Comparison of ENCODE assay signal across 8 mouse cellular contexts in genomic region chr13:67421207-67421857, GRCm38 (mm10). TPM values are rescaled to one million over a fixed set of nuclear protein-coding genes. Genes with fewer than 3 reads are reported as not detected.
DNase-seq lines count a peak whose midpoint lies in the region; ATAC-seq and TF ChIP-seq lines count a peak whose summit lies in the region.

Gene Zfp459 (minus strand): TSS chr13:67421418.

- H3K4me3 ChIP-seq in cortical plate, adult 2 months (ENCODE audit: insufficient read depth, low read length): peak within 1 kb of the TSS; percentile 81
- peak within 1 kb of the TSS; percentile 58 for H3K4me3 ChIP-seq in heart, embryonic 12.5 days
- peak within 1 kb of the TSS; percentile 63 for H3K4me3 ChIP-seq in kidney, embryonic 16.5 days (ENCODE audit: low read length)
- H3K4me3 ChIP-seq in liver, embryonic 12.5 days: peak within 1 kb of the TSS; percentile 63
- peak within 1 kb of the TSS; percentile 49 for H3K4me3 ChIP-seq in stomach, embryonic 14.5 days (ENCODE audit: low read depth, low read length)

- peak within 1 kb of the TSS; percentile 60 for H3K9ac ChIP-seq in heart, embryonic 12.5 days
- peak within 1 kb of the TSS; percentile 67 for H3K9ac ChIP-seq in kidney, embryonic 16.5 days (replicated peaks; ENCODE audit: low read length)
- peak within 1 kb of the TSS; percentile 52 for H3K9ac ChIP-seq in liver, embryonic 12.5 days
- peak within 1 kb of the TSS; percentile 55 for H3K9ac ChIP-seq in stomach, embryonic 14.5 days (replicated peaks; ENCODE audit: low read depth, low read length)

- TF ChIP-seq POLR2A in cortical plate, adult 2 months (IDR thresholded peaks at IDR 0.05; ENCODE audit: extremely low read depth, insufficient read depth, low read length): no peak

- no peak within 1 kb of the TSS for H3K27ac ChIP-seq in cortical plate, adult 2 months (ENCODE audit: insufficient read depth, low read length)
- H3K27ac ChIP-seq in heart, embryonic 12.5 days (ENCODE audit: poor library complexity, severe bottlenecking): no peak within 1 kb of the TSS
- H3K27ac ChIP-seq in kidney, embryonic 16.5 days (ENCODE audit: low read length): no peak within 1 kb of the TSS
- no peak within 1 kb of the TSS for H3K27ac ChIP-seq in liver, embryonic 12.5 days
- H3K27ac ChIP-seq in stomach, embryonic 14.5 days (ENCODE audit: low read length): no peak within 1 kb of the TSS

- ATAC-seq in heart, embryonic 12.5 days (ENCODE audit: insufficient number of reproducible peaks, low FRiP score): peak; percentile 81
- peak; percentile 92 for ATAC-seq in kidney, embryonic 16.5 days (ENCODE audit: low FRiP score, low TSS enrichment)
- peak; percentile 77 for ATAC-seq in liver, embryonic 12.5 days
- ATAC-seq in stomach, embryonic 14.5 days (ENCODE audit: insufficient number of reproducible peaks, insufficient read depth, low FRiP score, low read depth): peak; percentile 90

- no peaks in the 10 kb centered on the region for H3K36me3 ChIP-seq in heart, embryonic 12.5 days
- H3K36me3 ChIP-seq in kidney, embryonic 16.5 days (ENCODE audit: insufficient read depth, low read length): no peaks in the 10 kb centered on the region
- no peaks in the 10 kb centered on the region for H3K36me3 ChIP-seq in liver, embryonic 12.5 days
- H3K36me3 ChIP-seq in stomach, embryonic 14.5 days (ENCODE audit: control insufficient read depth, insufficient read depth, low read length): no peaks in the 10 kb centered on the region

- WGBS in heart, embryonic 12.5 days: 3% methylated on average over 22 of the region's 22 CpGs
- WGBS in kidney, embryonic 16.5 days: under 1% methylated on average over 22 of the region's 22 CpGs
- WGBS in liver, embryonic 12.5 days (ENCODE audit: insufficient replicate concordance): 3% methylated on average over 22 of the region's 22 CpGs
- 2% methylated on average over 22 of the region's 22 CpGs for WGBS in stomach, embryonic 14.5 days

- H3K27me3 ChIP-seq in heart, embryonic 12.5 days (replicated peaks): no peaks in the 10 kb centered on the region
- H3K27me3 ChIP-seq in kidney, embryonic 16.5 days (ENCODE audit: insufficient read depth, low read length): no peaks in the 10 kb centered on the region
- H3K27me3 ChIP-seq in liver, embryonic 12.5 days (replicated peaks): peaks cover 3% of the 10 kb centered on the region; the same call in 1 of the 2 replicates
- no peaks in the 10 kb centered on the region for H3K27me3 ChIP-seq in stomach, embryonic 14.5 days (ENCODE audit: control insufficient read depth, insufficient read depth, low read length)

- no peaks in the 10 kb centered on the region; the same call in 1 of the 2 replicates for H3K4me1 ChIP-seq in cortical plate, adult 2 months (ENCODE audit: control insufficient read depth, insufficient read depth, low read length)
- no peaks in the 10 kb centered on the region for H3K4me1 ChIP-seq in heart, embryonic 12.5 days (replicated peaks)
- no peaks in the 10 kb centered on the region for H3K4me1 ChIP-seq in kidney, embryonic 16.5 days (ENCODE audit: insufficient read depth, low read length)
- H3K4me1 ChIP-seq in liver, embryonic 12.5 days: peaks cover 13% of the 10 kb centered on the region
- H3K4me1 ChIP-seq in stomach, embryonic 14.5 days (ENCODE audit: control insufficient read depth, insufficient read depth, low read length): no peaks in the 10 kb centered on the region

- H3K4me2 ChIP-seq in heart, embryonic 12.5 days: peak within 1 kb of the TSS; percentile 82
- peak within 1 kb of the TSS; percentile 65 for H3K4me2 ChIP-seq in kidney, embryonic 16.5 days (replicated peaks; ENCODE audit: low read depth, low read length)
- peak within 1 kb of the TSS; percentile 73 for H3K4me2 ChIP-seq in liver, embryonic 12.5 days
- peak within 1 kb of the TSS; percentile 79 for H3K4me2 ChIP-seq in stomach, embryonic 14.5 days (replicated peaks; ENCODE audit: low read depth, low read length)

- intact Hi-C loops in heart, postnatal 25 days (cut with DNase I): no loop called here

- no peak for TF ChIP-seq CTCF in cortical plate, adult 2 months (IDR thresholded peaks at IDR 0.05; ENCODE audit: extremely low read depth, insufficient read depth, low read length)

- peak; percentile 93 for DNase-seq in heart, adult 11 months
- no peak for DNase-seq in heart, postnatal 25 days (ENCODE audit: low spot score)
- DNase-seq in naive thymus-derived CD4-positive, alpha-beta T cell, adult 2 months (ENCODE audit: low read depth): peak; percentile 67

- H3K9me3 ChIP-seq in heart, embryonic 12.5 days (replicated peaks): no peaks in the 10 kb centered on the region
- H3K9me3 ChIP-seq in kidney, embryonic 16.5 days (ENCODE audit: low read length): no peaks in the 10 kb centered on the region
- H3K9me3 ChIP-seq in liver, embryonic 12.5 days (replicated peaks): no peaks in the 10 kb centered on the region
- H3K9me3 ChIP-seq in stomach, embryonic 14.5 days (ENCODE audit: control insufficient read depth, low read depth, low read length): no peaks in the 10 kb centered on the region

RNA-seq across cellular contexts. Expression of gene Zfp459, which starts in this region (rescaled TPM):
- total RNA-seq in heart, postnatal 25 days (2021): under 1 TPM; 0.26 to 0.48 TPM
- 3.8 and 4.5 TPM in 2 replicates for polyA plus RNA-seq in cortical plate, adult 2 months (2012; rRNA removed)
- polyA plus RNA-seq in heart, embryonic 12.5 days (2016; fragmentation: Nextera tagmentation; extraction: Ambion mirVana): 0.17 and 0.69 TPM in 2 replicates
- 1.1 TPM in 2 replicates for polyA plus RNA-seq in kidney, embryonic 16.5 days (2015; fragmentation: Nextera tagmentation; extraction: Ambion mirVana)
- 0.05 and 1.6 TPM in 2 replicates for polyA plus RNA-seq in liver, embryonic 12.5 days (2016; fragmentation: Nextera tagmentation; extraction: Ambion mirVana)
- 0.62 and 0.87 TPM in 2 replicates for polyA plus RNA-seq in stomach, embryonic 14.5 days (2014; fragmentation: Nextera tagmentation; extraction: Ambion mirVana)

Comparison
In these comparisons a context has a peak if more than half of its experiments do, and no peak if none do; other contexts are left out.
1. Peak in ATAC-seq, H3K4me3 ChIP-seq, H3K9ac ChIP-seq and H3K4me2 ChIP-seq in heart, embryonic 12.5 days; RNA of the gene not detected or under 1 TPM.
2. Peak in ATAC-seq, H3K4me3 ChIP-seq, H3K9ac ChIP-seq and H3K4me2 ChIP-seq in stomach, embryonic 14.5 days; RNA of the gene not detected or under 1 TPM.